Mouse (Mus musculus): ENCODE results near the gene Auts2. TPM values are rescaled to one million over a fixed set of nuclear protein-coding genes. Genes with fewer than 3 reads are reported as not detected.

The Auts2 gene
- polyA plus RNA-seq, 1 experiment from 2014 or later: 74.1 TPM

GRCm38 (mm10) chr5:131851597-131852453 lies 691.3 kb downstream of the Auts2 start:
- 9% methylated on average over 20 of the region's 20 CpGs for WGBS
- H3K9me3 ChIP-seq: no peaks in the 10 kb centered on the region
- peaks cover 22% of the 10 kb centered on the region; the same call in 1 of the 2 replicates for H3K27me3 ChIP-seq (replicated peaks)
- H3K4me3 ChIP-seq: no peak overlapping the region
- peak overlapping the region; percentile 41 for H3K4me2 ChIP-seq (replicated peaks)
- H3K9ac ChIP-seq: no peak overlapping the region
- H3K36me3 ChIP-seq: no peaks in the 10 kb centered on the region
- peaks cover 47% of the 10 kb centered on the region for H3K4me1 ChIP-seq
- no peak overlapping the region for H3K27ac ChIP-seq
- ATAC-seq (ENCODE audit: low FRiP score, low read depth): peak; percentile 85

GRCm38 (mm10) chr5:131850632-131851335 lies 692.4 kb downstream of the Auts2 start:
- H3K4me1 ChIP-seq: peaks cover 42% of the 10 kb centered on the region
- H3K4me3 ChIP-seq: no peak overlapping the region
- no peak for ATAC-seq (ENCODE audit: low FRiP score, low read depth)
- WGBS: 56% methylated on average over 8 of the region's 8 CpGs
- H3K36me3 ChIP-seq: no peaks in the 10 kb centered on the region
- H3K27ac ChIP-seq: no peak overlapping the region
- H3K27me3 ChIP-seq (replicated peaks): peaks cover 22% of the 10 kb centered on the region; the same call in 1 of the 2 replicates
- 0 out of 2 replicates have a peak overlapping the region, but pooled peaks have one; percentile 41 for H3K4me2 ChIP-seq (replicated peaks)
- no peaks in the 10 kb centered on the region for H3K9me3 ChIP-seq
- no peak overlapping the region for H3K9ac ChIP-seq

GRCm38 (mm10) chr5:131849644-131850043 lies 693.5 kb downstream of the Auts2 start:
- Histone ChIP-seq H3K4me3 (no peak overlapping the region), H3K9me3 (no peaks in the 10 kb centered on the region), H3K9ac (no peak overlapping the region), H3K36me3 (no peaks in the 10 kb centered on the region), H3K27ac (no peak overlapping the region), H3K27me3 (replicated peaks) (peaks cover 22% of the 10 kb centered on the region; the same call in 1 of the 2 replicates), H3K4me2 (replicated peaks) (no peak overlapping the region), H3K4me1 (peaks cover 37% of the 10 kb centered on the region)
- no peak for ATAC-seq (ENCODE audit: low FRiP score, low read depth)
- WGBS: 53% methylated on average over 3 of the region's 3 CpGs

- no peak overlapping the region for H3K4me3 ChIP-seq
- peak overlapping the region; percentile 18; the same call in 1 of the 2 replicates for H3K4me2 ChIP-seq (replicated peaks)
- H3K4me1 ChIP-seq: peaks cover 19% of the 10 kb centered on the region
- WGBS: 25% methylated on average over 9 of the region's 9 CpGs
- peaks cover 8% of the 10 kb centered on the region; the same call in 1 of the 2 replicates for H3K27me3 ChIP-seq (replicated peaks)
- H3K9ac ChIP-seq: no peak overlapping the region
- H3K36me3 ChIP-seq: no peaks in the 10 kb centered on the region
- no peak for ATAC-seq (ENCODE audit: low FRiP score, low read depth)
- no peaks in the 10 kb centered on the region for H3K9me3 ChIP-seq
- 0 out of 2 replicates have a peak overlapping the region, but pooled peaks have one; percentile 32 for H3K27ac ChIP-seq
Observed at GRCm38 (mm10) chr5:131844519-131844800, 698.7 kb downstream of the Auts2 start.

GRCm38 (mm10) chr5:131843766-131844518 lies 699.2 kb downstream of the Auts2 start:
- peak overlapping the region; percentile 18; the same call in 1 of the 2 replicates for H3K4me2 ChIP-seq (replicated peaks)

GRCm38 (mm10) chr5:131839657-131840315 lies 703.4 kb downstream of the Auts2 start:
- no peaks in the 10 kb centered on the region for H3K27me3 ChIP-seq (replicated peaks)
- peaks cover 16% of the 10 kb centered on the region for H3K4me1 ChIP-seq
- no peak overlapping the region for H3K4me2 ChIP-seq (replicated peaks)
- H3K27ac ChIP-seq: no peak overlapping the region
- no peaks in the 10 kb centered on the region for H3K36me3 ChIP-seq
- no peak for ATAC-seq (ENCODE audit: low FRiP score, low read depth)
- no peak overlapping the region for H3K9ac ChIP-seq
- 67% methylated on average over 14 of the region's 14 CpGs for WGBS
- H3K4me3 ChIP-seq: no peak overlapping the region
- no peaks in the 10 kb centered on the region for H3K9me3 ChIP-seq

More at GRCm38 (mm10) chr5:131843766-131844518, 699.2 kb downstream of the Auts2 start:
- ATAC-seq (ENCODE audit: low FRiP score, low read depth): peak; percentile 33; the same call in 1 of the 2 replicates
- Histone ChIP-seq H3K36me3 (no peaks in the 10 kb centered on the region), H3K9ac (no peak overlapping the region), H3K4me1 (peaks cover 16% of the 10 kb centered on the region), H3K4me3 (no peak overlapping the region), H3K27me3 (replicated peaks) (peaks cover 3% of the 10 kb centered on the region; the same call in 1 of the 2 replicates), H3K9me3 (no peaks in the 10 kb centered on the region), H3K27ac (peak overlapping the region; percentile 32; the same call in 1 of the 2 replicates)
- WGBS: 28% methylated on average over 9 of the region's 9 CpGs

- no peak overlapping the region for H3K4me3 ChIP-seq
- H3K27ac ChIP-seq: no peak overlapping the region
- H3K4me1 ChIP-seq: peaks cover 10% of the 10 kb centered on the region
- H3K9me3 ChIP-seq: no peaks in the 10 kb centered on the region
- H3K9ac ChIP-seq: no peak overlapping the region
- H3K4me2 ChIP-seq (replicated peaks): no peak overlapping the region
- no peak for ATAC-seq (ENCODE audit: low FRiP score, low read depth)
- WGBS: 87% methylated on average over 10 of the region's 10 CpGs
- H3K27me3 ChIP-seq (replicated peaks): no peaks in the 10 kb centered on the region
- no peaks in the 10 kb centered on the region for H3K36me3 ChIP-seq
Observed at GRCm38 (mm10) chr5:131839023-131839422, 704.1 kb downstream of the Auts2 start.

GRCm38 (mm10) chr5:131838064-131838463 lies 705.1 kb downstream of the Auts2 start:
- no peak overlapping the region for H3K4me2 ChIP-seq (replicated peaks)
- H3K27ac ChIP-seq: no peak overlapping the region
- peaks cover 11% of the 10 kb centered on the region for H3K4me1 ChIP-seq
- H3K27me3 ChIP-seq (replicated peaks): no peaks in the 10 kb centered on the region
- H3K36me3 ChIP-seq: no peaks in the 10 kb centered on the region
- ATAC-seq (ENCODE audit: low FRiP score, low read depth): no peak
- no peaks in the 10 kb centered on the region for H3K9me3 ChIP-seq
- H3K4me3 ChIP-seq: no peak overlapping the region
- WGBS: 33% methylated on average over 6 of the region's 6 CpGs
- H3K9ac ChIP-seq: no peak overlapping the region

GRCm38 (mm10) chr5:131836014-131836735 lies 707.0 kb downstream of the Auts2 start:
- Histone ChIP-seq H3K4me1 (peaks cover 16% of the 10 kb centered on the region), H3K9ac (no peak overlapping the region), H3K27me3 (replicated peaks) (no peaks in the 10 kb centered on the region), H3K4me3 (no peak overlapping the region), H3K4me2 (replicated peaks) (no peak overlapping the region), H3K9me3 (no peaks in the 10 kb centered on the region), H3K36me3 (no peaks in the 10 kb centered on the region), H3K27ac (no peak overlapping the region)
- WGBS: 68% methylated on average over 6 of the region's 6 CpGs
- ATAC-seq (ENCODE audit: low FRiP score, low read depth): no peak

- no peaks in the 10 kb centered on the region for H3K36me3 ChIP-seq
- 0 out of 2 replicates have a peak, but pooled peaks cover 4% of the 10 kb centered on the region for H3K27me3 ChIP-seq (replicated peaks)
- whole genome bisulfite sequencing: 18% methylated on average over 19 of the region's 19 CpGs
- H3K9ac ChIP-seq: no peak overlapping the region
- no peak overlapping the region for H3K4me3 ChIP-seq
- H3K4me2 ChIP-seq (replicated peaks): peak overlapping the region; percentile 28
- no peaks in the 10 kb centered on the region for H3K9me3 ChIP-seq
- peak; percentile 85; the same call in 1 of the 2 replicates for ATAC-seq (ENCODE audit: low FRiP score, low read depth)
- H3K4me1 ChIP-seq: peaks cover 19% of the 10 kb centered on the region
- 0 out of 2 replicates have a peak overlapping the region, but pooled peaks have one; percentile 4 for H3K27ac ChIP-seq
Observed at GRCm38 (mm10) chr5:131832891-131833876, 710.0 kb downstream of the Auts2 start.

Data from neural tube, embryonic 12.5 days (tissue).